Mouse (Mus musculus): ENCODE results near the gene Nlk.

DNA sequence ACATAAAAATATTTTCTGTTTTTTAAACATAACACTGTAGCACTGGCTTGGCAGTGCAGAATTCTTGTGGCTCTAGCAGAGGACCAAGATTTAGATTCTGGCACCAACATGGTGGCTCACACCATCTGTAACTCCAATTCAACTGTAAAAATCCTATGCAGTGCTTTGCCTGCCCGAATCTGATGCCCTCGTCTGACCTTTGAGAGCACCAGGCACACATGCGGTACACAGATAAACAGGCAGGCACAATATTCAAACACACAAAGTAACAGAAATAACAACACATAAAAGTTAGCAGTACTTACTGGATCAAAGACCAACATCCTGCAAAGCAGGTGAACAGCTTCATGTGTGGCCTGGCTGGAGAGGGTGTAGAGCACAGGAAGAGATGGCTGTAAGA, 122.6 kb downstream of the Nlk start:
- TF ChIP-seq FLI1 (IDR thresholded peaks at IDR 0.05; ENCODE audit: low read length): no peak
- TF ChIP-seq GATA1 (IDR thresholded peaks at IDR 0.05; ENCODE audit: borderline replicate concordance, low read length): no peak

Data from megakaryocyte, embryonic 14.5 days (primary cell).